Mouse (Mus musculus): Measurements from ENCODE around the gene Zfp503. TPM values are rescaled to one million over a fixed set of nuclear protein-coding genes. Genes with fewer than 3 reads are reported as not detected.

The Zfp503 gene
- polyA plus RNA-seq, 1 experiment from 2014 or later: 15.4 TPM

DNA sequence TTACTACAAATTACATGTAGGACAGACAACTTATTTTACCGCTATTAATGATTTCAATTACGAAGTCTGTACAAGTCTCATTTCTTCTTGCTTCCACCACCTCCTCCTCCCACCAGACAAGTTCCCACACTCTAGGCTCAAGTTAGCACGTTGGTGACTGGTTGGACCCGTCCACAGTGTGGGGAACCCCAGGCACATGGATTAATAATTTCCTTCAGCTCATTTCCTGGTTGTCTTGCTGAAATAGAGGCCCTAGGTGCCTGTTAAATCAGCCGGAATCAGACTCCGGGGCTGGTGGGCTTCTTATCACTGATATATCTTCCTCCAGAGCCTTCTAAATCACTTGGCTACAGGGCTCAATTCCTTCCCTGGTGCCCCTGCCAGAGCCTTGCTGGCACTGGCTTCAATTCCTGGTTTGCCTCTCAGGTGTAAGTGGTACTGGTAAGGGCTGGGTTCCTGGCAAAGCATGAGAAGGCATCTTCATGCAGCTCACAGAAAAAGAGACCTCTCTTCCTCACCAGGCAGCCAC is 53.2 kb downstream of the Zfp503 start:
- ATAC-seq (ENCODE audit: low FRiP score): no peak
- 86% methylated on average over 6 of the region's 6 CpGs for WGBS
- H3K9me3 ChIP-seq (ENCODE audit: control insufficient read depth, low read length): no peaks in the 10 kb centered on the region
- no peak overlapping the region for H3K4me2 ChIP-seq (replicated peaks; ENCODE audit: low read depth, low read length)
- H3K4me3 ChIP-seq (ENCODE audit: low read depth, low read length): no peak overlapping the region
- DNase-seq (ENCODE audit: low spot score): no peak
- no peaks in the 10 kb centered on the region for H3K4me1 ChIP-seq (replicated peaks; ENCODE audit: control insufficient read depth, insufficient read depth, low read length)
- no peaks in the 10 kb centered on the region for H3K27me3 ChIP-seq (ENCODE audit: control insufficient read depth, insufficient read depth, low read length)
- H3K27ac ChIP-seq (ENCODE audit: low read depth, low read length): no peak overlapping the region
- H3K9ac ChIP-seq (ENCODE audit: low read depth, low read length): no peak overlapping the region
- no peaks in the 10 kb centered on the region for H3K36me3 ChIP-seq (ENCODE audit: control insufficient read depth, insufficient read depth, low read length)

Other genes with a start within 250 kb of the Zfp503 start
- 15.6 and 19.9 TPM in 2 replicates for gene Samd8, start 239.1 kb downstream of the Zfp503 start, polyA plus RNA-seq (2014; fragmentation: Nextera tagmentation; extraction: Ambion mirVana)
- gene Dusp13, start 238.4 kb downstream of the Zfp503 start, polyA plus RNA-seq (2014; fragmentation: Nextera tagmentation; extraction: Ambion mirVana): not detected in 2 replicates
- gene Vdac2, start 164.4 kb downstream of the Zfp503 start, polyA plus RNA-seq (2014; fragmentation: Nextera tagmentation; extraction: Ambion mirVana): 312 and 318 TPM in 2 replicates
- gene Comtd1, start 140.6 kb downstream of the Zfp503 start, polyA plus RNA-seq (2014; fragmentation: Nextera tagmentation; extraction: Ambion mirVana): 16.8 and 19.2 TPM in 2 replicates
- gene Lrmda, start 30.1 kb upstream of the Zfp503 start, polyA plus RNA-seq (2014; fragmentation: Nextera tagmentation; extraction: Ambion mirVana): 0.20 and 0.91 TPM in 2 replicates